Mouse (Mus musculus): ENCODE measurements around the gene Tex264.
"Not testable (repeated sequence)": the region's sequence is repeated elsewhere in the genome, so short reads cannot be mapped to it uniquely, and the experiment has no call there.

The Tex264 gene

DNA sequence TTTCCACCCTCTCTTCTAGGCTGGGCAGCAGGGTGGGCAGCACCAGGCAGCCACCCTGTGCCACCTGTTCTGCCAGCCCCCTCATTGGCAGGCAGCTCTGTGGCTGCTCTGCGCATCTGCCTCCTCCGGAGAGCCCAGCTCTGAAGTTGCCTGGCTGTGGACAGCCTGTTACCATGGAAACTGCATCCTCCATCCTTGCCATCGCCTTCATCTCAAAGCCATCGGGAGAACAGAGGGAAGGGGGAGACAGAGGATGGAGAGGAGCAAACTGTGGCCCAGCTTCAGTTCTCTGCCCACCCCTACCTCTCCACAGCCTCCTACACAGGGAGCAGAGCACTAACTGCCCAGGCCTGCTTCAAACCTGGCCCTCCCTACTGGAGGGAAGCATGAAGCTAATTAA lies 21.3 kb downstream of the Tex264 start:
- peak; percentile 96 for DNase-seq (ENCODE audit: low read depth, low spot score)

DNA sequence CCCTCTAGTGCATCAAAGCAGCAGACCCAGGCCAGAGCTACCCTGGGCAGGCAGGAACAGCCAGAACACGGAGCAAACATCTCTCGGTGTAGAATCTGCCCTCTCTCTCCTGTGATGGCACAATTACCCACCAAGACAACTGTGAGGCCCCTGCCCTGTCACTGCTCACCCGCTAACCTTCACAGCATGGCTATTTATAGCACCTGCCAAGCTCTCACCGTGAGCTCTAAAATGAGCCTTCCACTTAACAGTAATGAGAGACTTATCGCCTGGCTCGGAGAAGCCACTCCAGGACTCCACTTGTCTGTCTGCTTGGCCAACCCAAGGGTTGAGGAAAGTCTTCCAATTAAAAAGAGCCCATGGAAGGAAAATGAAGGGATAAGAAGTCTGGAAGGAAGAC lies 22.5 kb downstream of the Tex264 start:
- no peak for DNase-seq (ENCODE audit: low read depth, low spot score)

DNA sequence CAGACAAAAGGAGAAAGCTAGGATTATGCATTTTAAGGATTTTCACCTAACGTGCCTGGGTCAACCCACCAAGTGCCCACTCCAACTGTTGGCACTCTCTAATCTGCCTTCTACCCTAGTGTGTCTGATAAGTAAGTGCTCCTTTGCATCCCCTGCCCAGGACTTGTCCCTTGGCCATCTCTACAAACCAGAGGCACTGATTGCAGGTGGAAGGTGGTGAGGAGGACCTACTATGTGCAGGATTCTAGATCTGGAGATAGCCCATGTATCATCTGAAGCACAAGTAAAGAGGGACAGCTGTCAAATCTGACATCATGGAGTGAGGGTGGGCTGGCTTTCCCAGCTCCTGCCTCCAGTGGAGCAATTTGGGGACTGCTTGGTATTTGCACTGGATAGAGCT lies 25.8 kb downstream of the Tex264 start:
- DNase-seq (ENCODE audit: low read depth, low spot score): no peak

DNA sequence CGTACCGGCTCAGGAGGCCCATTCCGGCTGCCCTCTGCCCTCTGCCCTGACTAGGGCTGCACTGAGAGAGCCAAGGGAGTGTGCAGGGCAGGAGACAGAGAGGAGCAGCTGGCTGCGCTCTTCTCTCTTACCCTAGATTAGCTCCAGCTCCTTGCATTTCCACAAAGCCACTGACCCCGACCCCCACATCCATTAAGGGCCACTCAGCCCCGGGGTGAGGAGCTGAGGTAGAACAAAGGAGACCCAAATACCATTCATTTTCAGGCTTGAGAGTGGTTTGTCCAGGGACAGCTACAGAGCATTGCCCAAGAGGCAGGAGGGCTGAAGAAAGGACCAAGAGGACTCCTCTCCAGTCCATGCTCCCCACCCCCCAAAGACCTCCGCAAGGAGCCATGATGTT lies 26.3 kb downstream of the Tex264 start:
- DNase-seq (ENCODE audit: low read depth, low spot score): no peak

DNA sequence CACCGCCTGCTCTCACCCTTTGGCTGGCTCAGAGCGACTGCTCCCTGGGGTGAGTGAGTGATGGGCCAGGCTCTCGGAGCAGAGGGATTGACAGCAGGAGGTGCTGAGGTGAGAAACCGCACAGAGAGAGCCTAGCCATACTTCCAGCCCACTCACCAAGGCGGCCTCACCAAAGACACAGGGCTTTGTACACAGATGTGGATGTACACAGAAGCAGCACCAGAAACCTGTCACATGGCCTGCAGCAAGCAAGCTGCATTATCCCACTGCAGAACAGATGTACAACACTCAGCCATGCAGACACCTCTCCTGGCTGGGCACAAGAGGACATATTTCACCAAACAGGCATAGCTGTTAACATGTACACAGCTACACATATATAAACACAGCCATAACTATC lies 28.1 kb downstream of the Tex264 start:
- peak; percentile 54 for DNase-seq (ENCODE audit: low read depth, low spot score)

DNA sequence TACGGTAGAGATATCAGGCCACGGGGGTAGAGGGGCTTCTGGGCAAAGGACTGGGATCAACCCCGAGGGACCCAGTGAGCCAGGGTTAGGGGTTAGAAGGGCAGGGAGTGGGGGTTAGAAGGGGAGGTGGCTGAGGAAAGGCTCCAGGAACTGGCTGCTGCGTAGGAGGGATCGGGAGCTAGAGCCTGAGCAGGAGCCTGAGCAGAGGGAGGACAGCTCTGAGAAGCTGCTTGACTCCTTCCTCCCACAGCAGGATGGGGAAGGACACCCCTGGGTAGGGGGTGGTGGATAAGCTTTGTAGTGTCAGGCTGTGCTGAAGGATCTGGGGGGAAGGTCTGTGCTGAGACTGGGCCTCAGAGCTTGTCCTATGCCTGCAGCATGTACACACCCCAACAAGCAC lies 28.9 kb downstream of the Tex264 start:
- peak; percentile 77 for DNase-seq (ENCODE audit: low read depth, low spot score)

DNA sequence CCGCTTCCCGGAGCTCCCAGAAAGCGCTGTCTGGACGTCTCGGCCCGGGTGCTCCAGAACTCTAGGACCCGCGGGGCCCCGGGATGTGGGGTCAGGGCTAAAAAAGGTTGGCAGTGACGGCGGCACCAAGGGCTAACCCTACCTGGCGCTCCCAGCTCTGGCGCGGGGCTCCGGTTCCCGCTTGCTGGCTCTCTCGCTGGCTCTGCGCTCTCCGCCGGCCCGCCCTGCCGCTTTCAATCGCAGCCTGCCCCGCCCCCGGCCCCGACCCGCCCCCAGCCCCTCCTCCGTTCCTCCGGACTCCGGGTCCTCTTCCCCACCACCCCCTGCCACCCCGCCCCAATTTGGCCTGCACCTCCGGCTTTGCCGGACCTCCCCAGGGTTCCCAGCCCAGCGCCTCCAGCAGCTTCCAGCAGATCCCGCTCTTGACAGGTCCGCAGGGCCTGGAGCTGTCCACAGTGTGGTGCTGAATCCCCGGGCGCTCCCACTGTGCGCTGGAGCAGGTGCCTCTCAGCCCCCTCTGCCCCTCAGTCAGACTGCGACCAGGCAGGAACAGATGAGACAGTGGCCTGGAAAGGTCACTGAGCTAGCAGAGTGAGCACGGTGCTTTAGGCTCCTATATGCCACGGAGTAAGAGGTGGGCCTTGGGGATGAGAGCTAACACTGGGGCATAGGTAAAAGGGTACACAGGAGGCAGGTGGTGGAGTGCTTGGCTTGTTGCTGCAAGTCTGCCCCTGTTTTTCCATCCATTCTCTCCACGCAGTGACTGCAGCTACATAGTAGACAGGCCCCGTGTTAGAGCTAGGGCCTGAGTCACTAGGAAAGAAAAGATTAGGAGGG lies 29.6 kb downstream of the Tex264 start, which contains the start of gene Grm2:
Grm2 (minus strand) TSS at position 199 of the 837 bp plus-strand sequence.
- peak; percentile 45 for DNase-seq (ENCODE audit: low read depth, low spot score)

DNA sequence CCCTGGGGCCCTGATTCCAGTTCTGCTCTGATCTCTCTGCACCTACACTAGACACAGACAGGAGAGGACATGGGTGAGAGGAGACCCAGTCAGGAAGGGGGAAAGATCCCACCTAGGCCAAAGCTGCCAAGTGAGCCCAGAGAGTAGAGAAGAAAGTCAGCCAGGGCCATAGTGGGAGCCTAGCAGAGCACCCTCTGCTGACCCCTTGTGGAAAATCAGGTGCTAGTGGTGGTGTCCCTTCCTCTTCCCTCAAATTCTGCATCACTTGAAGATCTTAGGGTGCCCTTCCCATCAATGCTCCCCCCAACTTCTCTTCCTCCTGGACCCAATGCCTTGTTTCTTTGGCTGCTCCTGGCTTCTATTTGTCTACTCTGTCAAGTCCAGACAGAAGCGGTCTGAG lies 33.0 kb downstream of the Tex264 start:
- peak; percentile 68 for DNase-seq (ENCODE audit: low read depth, low spot score)

DNA sequence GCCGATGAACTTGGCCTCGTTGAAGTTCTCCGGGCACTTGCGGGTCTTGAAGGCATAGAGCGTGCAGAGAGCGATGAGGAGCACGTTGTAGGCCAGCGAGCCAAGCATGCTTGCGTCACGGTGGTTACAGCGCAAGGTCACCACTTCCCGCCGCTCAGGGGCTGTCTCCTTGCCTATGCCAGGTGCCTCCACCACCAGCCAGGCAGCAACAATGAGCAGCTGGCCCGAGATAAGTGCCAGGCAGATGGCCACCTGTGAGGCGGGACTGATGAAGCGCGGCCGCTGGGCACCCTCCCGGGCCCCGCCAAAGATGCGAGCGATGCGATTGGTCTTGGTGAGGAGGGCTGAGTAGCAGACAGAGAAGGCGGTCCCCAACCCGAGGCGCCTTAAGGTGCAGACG lies 38.5 kb downstream of the Tex264 start:
- DNase-seq (ENCODE audit: low read depth, low spot score): peak; percentile 27

DNA sequence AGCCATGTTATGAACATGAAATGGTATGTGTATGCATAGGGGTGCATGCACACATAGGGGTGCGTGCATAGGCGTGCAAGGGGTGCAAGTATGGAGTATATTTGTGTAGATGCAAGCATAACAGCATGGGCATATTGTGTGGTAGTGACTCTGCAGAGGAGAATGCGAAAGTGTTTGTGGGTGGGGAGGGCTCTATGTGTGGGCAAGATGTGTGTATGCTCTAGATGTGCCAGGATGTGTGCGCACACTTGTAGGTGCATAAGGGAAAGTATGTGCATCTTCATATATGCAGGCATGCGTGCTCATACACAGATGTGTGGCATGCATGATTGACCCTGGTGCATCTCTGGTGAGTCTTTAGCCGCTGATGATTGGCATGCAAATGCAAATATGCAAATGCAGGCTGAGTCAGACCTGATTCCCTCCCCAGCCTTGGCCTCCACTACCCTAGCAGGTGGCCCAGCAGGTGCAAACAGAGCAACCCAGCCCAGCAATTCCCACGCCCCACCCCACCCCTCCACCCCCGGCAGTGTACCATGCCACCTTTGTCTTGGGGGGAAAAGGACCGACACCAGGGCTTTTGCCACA lies 39.9 kb downstream of the Tex264 start:
- peak; percentile 64 for DNase-seq (ENCODE audit: low read depth, low spot score)

DNA sequence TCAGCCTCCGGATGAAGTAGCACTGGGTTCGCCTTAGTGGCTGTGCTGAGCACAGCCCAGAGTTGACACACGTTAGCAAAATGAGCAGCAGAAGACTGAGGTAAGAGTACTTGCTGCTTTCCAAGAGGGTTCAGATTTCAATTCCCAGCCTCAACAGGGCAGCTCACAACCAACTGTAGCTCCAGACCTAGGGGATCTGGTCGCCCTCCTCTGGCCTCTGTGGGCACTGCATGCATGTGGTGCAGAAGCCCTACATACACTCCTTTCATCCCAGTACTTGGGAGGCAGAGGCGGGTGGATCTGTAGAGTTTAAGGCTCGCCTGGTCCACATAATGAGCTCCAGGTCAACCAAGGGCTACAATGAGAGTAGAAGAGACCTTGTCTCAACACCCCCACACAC lies 41.9 kb downstream of the Tex264 start:
- DNase-seq (ENCODE audit: low read depth, low spot score): no peak

DNA sequence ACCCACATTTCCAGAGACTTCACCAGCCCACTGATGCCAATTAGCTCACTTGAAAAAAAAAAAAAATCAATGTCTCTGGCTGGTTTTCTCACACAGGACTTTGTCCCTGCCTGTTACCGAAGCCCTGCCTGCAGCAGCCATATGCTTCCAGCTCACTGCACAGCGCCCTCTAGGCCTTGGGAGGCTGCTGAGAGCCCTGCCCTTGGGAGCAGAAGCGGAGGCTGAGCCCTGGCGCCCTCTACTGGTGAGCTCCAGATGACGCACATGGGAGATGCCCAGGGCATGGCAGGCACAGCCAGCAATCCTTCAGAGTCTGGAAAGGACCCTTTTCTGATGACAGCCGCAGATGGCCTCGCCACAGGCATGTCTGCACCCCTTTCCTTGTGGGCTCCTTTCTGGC lies 42.6 kb downstream of the Tex264 start:
- peak; percentile 88 for DNase-seq (ENCODE audit: low read depth, low spot score)

DNA sequence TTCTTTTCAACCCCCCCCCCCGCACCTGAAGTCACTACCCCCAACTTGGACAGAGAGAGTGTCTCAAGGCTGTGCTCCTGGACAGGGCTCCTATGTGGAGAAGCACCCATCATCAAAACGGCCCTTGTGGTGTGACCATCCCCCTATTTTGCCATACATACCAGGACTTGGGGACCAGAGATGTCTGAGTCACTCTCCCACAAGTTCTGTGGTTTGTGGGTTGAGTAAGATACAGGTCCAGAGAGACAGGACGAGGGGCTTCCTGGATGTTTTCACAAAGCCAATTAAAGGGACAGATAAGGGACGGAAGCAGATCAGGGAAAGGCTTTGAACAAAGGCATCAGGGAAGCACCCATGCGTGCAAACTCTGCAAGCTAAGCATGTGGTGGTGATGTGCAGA lies 44.4 kb downstream of the Tex264 start:
- no peak for DNase-seq (ENCODE audit: low read depth, low spot score)

DNA sequence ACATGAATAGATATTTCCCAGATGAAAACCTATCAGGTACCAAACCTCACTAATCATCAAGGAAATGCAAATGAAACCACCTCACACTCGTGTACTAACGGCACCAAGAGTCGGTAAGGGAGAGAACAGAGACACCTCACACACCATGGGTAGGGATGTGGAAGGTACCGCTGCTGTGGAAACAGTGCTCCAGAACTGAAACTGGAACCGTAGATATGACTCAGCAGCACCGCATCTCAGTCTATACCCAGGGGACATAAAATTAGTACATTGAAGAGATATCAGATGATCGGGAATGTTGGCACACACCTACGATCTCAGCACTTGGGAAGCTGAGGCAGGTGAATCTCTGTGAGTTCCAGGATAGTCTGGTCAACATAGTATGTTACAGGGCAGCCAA lies 47.6 kb downstream of the Tex264 start:
- DNase-seq (ENCODE audit: low read depth, low spot score): no peak

DNA sequence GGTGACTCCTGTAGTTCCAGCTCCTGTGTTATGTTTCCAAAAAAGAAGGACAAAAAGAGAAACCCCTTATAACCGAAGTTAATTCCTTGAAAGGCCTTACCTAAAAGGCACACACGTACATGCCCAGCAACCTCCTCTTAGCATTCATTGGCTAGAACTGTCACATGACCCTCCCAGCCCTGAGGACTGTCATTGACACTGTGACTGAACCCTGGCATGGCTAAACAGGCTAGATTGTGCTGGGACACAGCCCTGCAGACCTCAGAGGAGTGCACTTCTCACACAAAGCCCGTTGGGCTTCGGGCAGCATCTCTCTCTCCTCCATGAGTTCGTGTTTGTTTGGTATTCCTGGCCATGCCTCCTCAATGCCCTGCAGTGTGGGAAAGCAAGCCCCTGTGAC lies 53.5 kb downstream of the Tex264 start:
- no peak for DNase-seq (ENCODE audit: low read depth, low spot score)

DNA sequence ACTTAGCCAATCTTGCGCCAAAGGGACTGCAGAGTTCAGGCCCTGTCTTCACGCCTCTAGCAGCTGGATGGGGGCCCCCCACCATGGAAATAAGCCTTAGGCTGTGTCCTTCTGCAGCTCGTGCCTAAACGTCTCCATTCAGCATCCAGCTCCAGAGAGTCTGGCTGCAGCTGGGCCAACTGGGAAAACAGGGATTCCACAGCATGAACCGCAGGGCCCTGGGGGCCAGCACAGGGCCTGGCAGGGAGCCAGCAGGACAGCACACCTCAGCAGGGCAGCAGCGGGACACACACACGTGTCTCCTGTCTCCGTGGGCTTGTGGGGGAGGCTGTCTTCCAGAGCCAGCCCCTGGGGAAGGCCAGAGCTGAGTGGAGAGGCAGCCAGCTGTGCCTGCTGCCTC lies 57.9 kb downstream of the Tex264 start:
- not testable (repeated sequence) for DNase-seq (ENCODE audit: low read depth, low spot score)

DNA sequence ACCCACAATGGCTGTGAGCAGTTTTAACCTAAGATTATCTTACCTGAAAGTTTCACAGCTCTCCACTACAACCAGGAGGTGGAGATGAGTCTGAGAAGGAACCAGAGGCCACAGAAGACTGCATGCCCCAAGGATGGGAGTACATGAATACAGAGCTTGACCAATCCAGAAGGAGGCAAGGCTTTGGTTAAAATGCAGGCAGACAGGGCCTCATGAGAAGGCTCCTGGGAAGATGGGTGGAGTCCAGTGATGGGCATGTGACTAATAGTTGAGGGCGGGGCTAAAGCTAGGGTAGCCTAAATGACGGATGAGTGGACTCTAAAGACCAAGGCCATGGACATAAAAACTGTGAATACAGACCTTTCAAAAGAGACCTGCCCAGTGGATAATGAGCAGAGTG lies 59.4 kb downstream of the Tex264 start, which contains the start of gene Iqcf6:
Iqcf6 (plus strand) TSS at position 301 of the 400 bp plus-strand sequence.
- no peak for DNase-seq (ENCODE audit: low read depth, low spot score)

DNA sequence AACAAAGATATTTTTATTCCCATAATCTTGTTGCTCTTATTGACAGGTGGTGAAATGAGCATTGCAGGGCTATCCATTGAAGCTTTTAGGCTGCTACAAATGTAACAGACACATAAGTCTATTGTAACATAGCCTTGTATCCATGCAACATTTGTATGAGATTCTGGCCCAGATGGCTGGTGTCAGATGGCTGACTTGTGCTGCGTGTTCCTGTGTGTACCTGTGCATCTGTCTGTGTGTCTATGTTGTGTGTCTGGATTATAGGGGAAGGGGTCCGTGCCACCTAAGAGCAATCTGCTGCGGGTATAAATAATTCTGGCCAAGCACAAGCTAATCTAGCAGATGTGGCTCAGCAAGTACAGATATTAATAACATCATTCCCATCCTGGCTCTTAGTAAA lies 68.2 kb downstream of the Tex264 start:
- DNase-seq (ENCODE audit: low read depth, low spot score): peak; percentile 55

DNA sequence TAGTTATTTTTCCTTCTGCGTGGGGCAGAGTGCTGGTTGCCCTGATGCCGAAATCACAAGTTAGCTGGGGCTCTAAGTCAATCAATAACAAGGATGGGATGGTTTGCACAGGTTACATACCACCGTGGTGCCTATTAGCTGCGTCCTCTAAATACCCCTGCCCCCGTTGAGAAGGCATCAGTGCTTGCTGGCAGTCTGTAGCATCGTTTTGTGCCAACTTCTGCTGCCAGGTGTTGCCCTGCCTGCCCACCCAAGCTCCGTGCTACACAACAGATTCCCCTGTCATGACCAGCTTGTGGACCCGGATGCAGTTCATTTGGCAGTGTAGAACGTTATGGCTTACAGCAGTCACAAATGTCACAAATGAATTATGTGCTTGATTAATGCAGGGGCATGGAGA lies 69.4 kb downstream of the Tex264 start:
- no peak for DNase-seq (ENCODE audit: low read depth, low spot score)

DNA sequence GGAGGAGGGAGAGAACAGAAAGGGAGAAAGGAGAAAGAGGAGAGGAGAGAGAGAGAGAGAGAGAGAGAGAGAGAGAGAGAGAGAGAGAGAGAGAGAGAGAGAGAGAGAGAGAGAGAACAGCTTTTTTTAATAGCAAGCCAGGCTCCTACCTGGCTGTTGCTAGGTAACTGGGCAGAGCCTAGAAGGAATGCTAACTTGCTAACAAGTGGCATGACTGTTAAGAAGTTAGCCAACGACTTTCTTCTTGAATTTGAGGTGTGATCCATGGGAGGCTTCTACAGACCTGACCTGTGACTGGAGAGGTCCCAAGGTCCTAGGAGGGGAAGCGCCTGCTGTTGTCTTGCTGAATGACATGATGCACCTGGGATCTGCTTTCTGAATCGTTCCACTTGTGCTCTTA lies 71.1 kb downstream of the Tex264 start:
- DNase-seq (ENCODE audit: low read depth, low spot score): peak; percentile 44

DNA sequence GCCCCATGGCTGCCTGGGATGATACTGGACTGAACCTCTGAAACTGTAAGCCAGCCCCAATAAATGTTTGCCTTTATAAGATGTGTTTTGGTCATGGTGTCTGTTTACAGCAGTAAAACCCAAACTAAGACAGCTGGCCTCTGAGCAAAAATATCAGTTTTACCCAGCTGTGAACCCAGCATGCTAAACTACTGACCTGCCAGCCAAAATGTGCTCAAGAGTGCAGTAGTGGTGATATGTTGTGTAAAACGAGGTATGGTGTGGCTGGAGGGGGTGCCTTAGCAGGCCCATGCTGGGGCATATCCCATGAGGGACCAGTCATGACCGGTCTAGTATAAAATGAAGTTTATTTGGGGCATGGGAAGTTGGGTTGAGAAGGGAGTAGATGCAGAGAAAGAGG lies 71.8 kb downstream of the Tex264 start:
- DNase-seq (ENCODE audit: low read depth, low spot score): no peak

DNA sequence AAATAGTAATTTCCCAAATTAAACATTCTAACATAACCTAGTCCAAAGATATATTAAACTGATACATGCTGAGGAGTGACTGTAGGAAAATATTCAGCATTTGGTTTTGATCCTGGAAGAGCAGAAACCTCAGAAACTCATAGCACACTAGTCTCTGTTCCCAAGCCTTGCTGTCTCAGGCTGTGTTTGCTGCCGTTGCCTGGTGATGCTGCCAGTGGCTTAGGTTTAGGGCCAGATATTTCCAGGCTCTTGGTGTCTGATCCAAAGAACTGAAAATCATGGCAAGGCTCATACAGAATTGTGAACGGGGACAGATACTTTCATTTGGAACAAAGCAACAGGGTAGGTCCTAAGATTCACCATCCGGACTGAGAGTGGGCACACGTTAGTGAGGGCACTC lies 75.0 kb downstream of the Tex264 start:
- no peak for DNase-seq (ENCODE audit: low read depth, low spot score)

Measured in brain, adult 2 months (tissue).